Mouse (Mus musculus) CH12.LX (cell line): ENCODE measurements around the gene Oxt.

Source experiments
- CHD1 ChIP-seq: IDR thresholded peaks from 2 replicates; pipeline ENCODE4 v1.6.1; 2012; ENCODE audit warnings: low read depth, low read length, improper control_type of control experiment, inconsistent platforms
- CTCF ChIP-seq, 2 experiments: IDR thresholded peaks in 1 of 2; conservative IDR thresholded peaks in 1 of 2; 2 replicates each; pipeline ENCODE4 v1.5.1; 2011 to 2012; ENCODE audit warnings: low read depth in 2 of 2, low read length in 2 of 2, improper control_type of control experiment in 1 of 2, inconsistent platforms in 1 of 2, mild to moderate bottlenecking in 1 of 2, moderate library complexity in 1 of 2
- EP300 ChIP-seq: IDR thresholded peaks from 2 replicates; pipeline ENCODE4 v1.6.1; 2011; ENCODE audit warnings: low read length, improper control_type of control experiment

GRCm38 (mm10) chr2:130578148-130578547 lies 2.2 kb downstream of the Oxt start:
- TF ChIP-seq EP300, result no peak
- TF ChIP-seq CHD1, result no peak
- TF ChIP-seq CTCF (conservative IDR thresholded peaks at IDR 0.05 in 1 of 2, IDR thresholded peaks at IDR 0.05 in 1 of 2; ENCODE audit: low read depth in 2 of 2, low read length in 2 of 2), result peak in 1 of 2 experiments; percentile 64; a peak in 2 of 4 replicates
